Mouse (Mus musculus): ENCODE measurements at regions not wholly inside any gene's neighbourhood (a gene's known extent, or its start where the extent isn't known, plus 50 kb on each side); places are given as distances from the start of the nearest gene placed in this dataset.

GRCm38 (mm10) chr15:52155784-52156183, 1728.9 kb upstream of the Gm7489 start:
- TF ChIP-seq KAT2A (IDR thresholded peaks at IDR 0.05; ENCODE audit: insufficient replicate concordance, low read length): no peak
- TF ChIP-seq MAFK (IDR thresholded peaks at IDR 0.05; ENCODE audit: insufficient replicate concordance, low read length): no peak
- TF ChIP-seq POLR2A (IDR thresholded peaks at IDR 0.05; ENCODE audit: low read depth, low read length): no peak
- TF ChIP-seq CTCF (conservative IDR thresholded peaks at IDR 0.05 in 1 of 2, IDR thresholded peaks at IDR 0.05 in 1 of 2; ENCODE audit: low read depth in 2 of 2, low read length in 2 of 2): no peak
- no peak for TF ChIP-seq GABPA (IDR thresholded peaks at IDR 0.05; ENCODE audit: insufficient replicate concordance, low read depth, low read length)
- TF ChIP-seq HCFC1 (IDR thresholded peaks at IDR 0.05; ENCODE audit: low read depth, low read length): no peak
